Mouse (Mus musculus): ENCODE measurements around the gene Ifi207.
"Not testable (repeated sequence)": the region's sequence is repeated elsewhere in the genome, so short reads cannot be mapped to it uniquely, and the experiment has no call there.

The Ifi207 gene

GRCm38 (mm10) chr1:173741656-173742055 is at the start of gene Ifi207:
Ifi207 (minus strand) TSS chr1:173741747.
- DNase-seq = no peak

- DNase-seq = not testable (repeated sequence)
Observed at GRCm38 (mm10) chr1:173773457-173773856, 31.9 kb upstream of the Ifi207 start.

GRCm38 (mm10) chr1:173766848-173767617 is 25.5 kb upstream of the Ifi207 start, which contains the start of gene Ifi204:
Ifi204 (minus strand) TSS chr1:173766943.
- not testable (repeated sequence) for DNase-seq

GRCm38 (mm10) chr1:173760032-173760431 is 18.5 kb upstream of the Ifi207 start:
- DNase-seq = not testable (repeated sequence)

- DNase-seq = no peak
Observed at GRCm38 (mm10) chr1:173742262-173742661, 715 bp upstream of the Ifi207 start.

- no peak for DNase-seq
Observed at GRCm38 (mm10) chr1:173740537-173740936, 1.0 kb downstream of the Ifi207 start.

- DNase-seq = no peak
Observed at GRCm38 (mm10) chr1:173736986-173737385, 4.6 kb downstream of the Ifi207 start.

- DNase-seq = not testable (repeated sequence)
Observed at GRCm38 (mm10) chr1:173735015-173735414, 6.5 kb downstream of the Ifi207 start.

- no peak for DNase-seq
Observed at GRCm38 (mm10) chr1:173733219-173733618, 8.3 kb downstream of the Ifi207 start.

GRCm38 (mm10) chr1:173694270-173694669 is 47.3 kb downstream of the Ifi207 start:
- no peak for DNase-seq

- not testable (repeated sequence) for DNase-seq
Observed at GRCm38 (mm10) chr1:173678605-173679004, 62.9 kb downstream of the Ifi207 start.

GRCm38 (mm10) chr1:173673458-173674097 is 68.0 kb downstream of the Ifi207 start, which contains the start of gene Ifi208:
Ifi208 (plus strand) TSS chr1:173673675.
- not testable (repeated sequence) for DNase-seq
